Mouse (Mus musculus) telencephalon, adult 2 months (tissue): ENCODE data around the gene Igsf11.

Experiments
- DNase-seq: peaks from one replicate; pipeline ENCODE4 v3.0.0-alpha.2; 2011; ENCODE audit warnings: low read depth, low spot score

Gene Igsf11

GRCm38 (mm10) chr16:38940805-38941204 lies 48.3 kb downstream of the Igsf11 start:
- DNase-seq: no peak

- peak; percentile 72 for DNase-seq
These were observed 48.8 kb downstream of the Igsf11 start for GRCm38 (mm10) chr16:38941275-38941674.

- DNase-seq: no peak
These were observed 51.5 kb downstream of the Igsf11 start for GRCm38 (mm10) chr16:38943706-38944550.

GRCm38 (mm10) chr16:38945111-38945510 lies 52.6 kb downstream of the Igsf11 start:
- no peak for DNase-seq

- no peak for DNase-seq
These were observed 53.1 kb downstream of the Igsf11 start for GRCm38 (mm10) chr16:38945581-38945981.

- peak; percentile 73 for DNase-seq
These were observed 54.0 kb downstream of the Igsf11 start for GRCm38 (mm10) chr16:38946453-38946852.

GRCm38 (mm10) chr16:38947141-38947879 lies 54.8 kb downstream of the Igsf11 start:
- no peak for DNase-seq

- no peak for DNase-seq
These were observed 56.0 kb downstream of the Igsf11 start for GRCm38 (mm10) chr16:38948441-38948840.

- DNase-seq: no peak
These were observed 60.4 kb downstream of the Igsf11 start for GRCm38 (mm10) chr16:38952881-38953280.

- no peak for DNase-seq
These were observed 61.4 kb downstream of the Igsf11 start for GRCm38 (mm10) chr16:38953821-38954220.

GRCm38 (mm10) chr16:38954501-38955288 lies 62.2 kb downstream of the Igsf11 start:
- DNase-seq: no peak

- DNase-seq: no peak
These were observed 62.8 kb downstream of the Igsf11 start for GRCm38 (mm10) chr16:38955296-38955695.

GRCm38 (mm10) chr16:38958801-38959200 lies 66.3 kb downstream of the Igsf11 start:
- peak; percentile 60 for DNase-seq

- no peak for DNase-seq
These were observed 68.1 kb downstream of the Igsf11 start for GRCm38 (mm10) chr16:38960550-38960949.

- no peak for DNase-seq
These were observed 69.4 kb downstream of the Igsf11 start for GRCm38 (mm10) chr16:38961865-38962264.

GRCm38 (mm10) chr16:38962695-38963094 lies 70.2 kb downstream of the Igsf11 start:
- DNase-seq: peak; percentile 64

- no peak for DNase-seq
These were observed 74.6 kb downstream of the Igsf11 start for GRCm38 (mm10) chr16:38967026-38967425.

- no peak for DNase-seq
These were observed 83.7 kb downstream of the Igsf11 start for GRCm38 (mm10) chr16:38976151-38976550.

GRCm38 (mm10) chr16:38978546-38978945 lies 86.1 kb downstream of the Igsf11 start:
- no peak for DNase-seq

- DNase-seq: no peak
These were observed 88.1 kb downstream of the Igsf11 start for GRCm38 (mm10) chr16:38980546-38980945.

- DNase-seq: no peak
These were observed 89.6 kb downstream of the Igsf11 start for GRCm38 (mm10) chr16:38982051-38982450.
